In the genomic region with DNA sequence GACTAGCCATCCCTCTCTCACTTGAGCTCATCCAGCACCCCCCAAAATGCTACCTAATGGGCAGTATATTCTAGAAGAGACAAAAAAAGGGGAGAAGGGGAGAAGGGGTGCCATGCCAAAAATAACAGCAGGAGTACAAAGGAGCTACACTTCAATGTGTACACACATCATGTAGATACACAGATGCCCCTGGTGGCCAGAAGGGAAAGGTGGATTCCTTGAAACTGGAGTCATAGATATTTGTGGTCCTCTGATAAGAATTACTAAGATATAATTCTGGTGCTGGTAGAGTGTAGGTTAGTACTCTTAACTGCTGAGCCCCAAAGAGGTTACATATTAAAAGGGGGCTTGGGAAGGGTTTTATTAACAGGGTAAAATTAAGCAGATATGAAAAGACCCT, we compare ENCODE assay signal across 10 mouse cellular contexts. TPM values are rescaled to one million over a fixed set of nuclear protein-coding genes. Genes with fewer than 3 reads are reported as not detected.
DNase-seq lines count a peak whose midpoint lies in the region; ATAC-seq and TF ChIP-seq lines count a peak whose summit lies in the region.
"Had no signal": no experiment of that assay in that cellular context is flagged by ENCODE, and none has a peak within 500 bp of the region (broad histone marks: within the 10 kb centered on the region; RNA-seq: fewer than 3 reads in every experiment).

No protein-coding gene starts in this region.

- peaks cover 12% of the 10 kb centered on the region for H3K4me1 ChIP-seq in heart, postnatal 0 days (ENCODE audit: control insufficient read depth, insufficient read depth)
- H3K4me1 ChIP-seq in heart, embryonic 10.5 days: 0 out of 2 replicates have a peak, but pooled peaks cover under 1% of the 10 kb centered on the region
- H3K4me1 ChIP-seq in G1E (ENCODE audit: insufficient read depth, low read depth, low read length): peaks cover 36% of the 10 kb centered on the region
- peaks cover 5% of the 10 kb centered on the region in 2 experiments for H3K4me1 ChIP-seq in liver, embryonic 14.5 days (replicated peaks; ENCODE audit: control insufficient read depth in 2 of 2, insufficient read depth in 2 of 2, low read length in 1 of 2)

- ATAC-seq in heart, postnatal 0 days (ENCODE audit: insufficient read depth, low read depth): peak; percentile 79
- ATAC-seq in G1E (ENCODE audit: extremely low read depth, insufficient number of reproducible peaks, low FRiP score, poor library complexity, severe bottlenecking): peak; percentile 52
- peak; percentile 75 for ATAC-seq in liver, embryonic 14.5 days (ENCODE audit: insufficient read depth)
- ATAC-seq: inflammation-experienced regulatory T-cells, adult 6 months had no signal

- TF ChIP-seq CTCF in heart, postnatal 0 days (IDR thresholded peaks at IDR 0.05; ENCODE audit: low read depth): peak; percentile 53
- no peak for TF ChIP-seq CTCF in G1E (IDR thresholded peaks at IDR 0.05; ENCODE audit: low read depth, low read length)
- TF ChIP-seq CTCF in brain, embryonic 14.5 days (IDR thresholded peaks at IDR 0.05; ENCODE audit: borderline replicate concordance, extremely low read depth, insufficient read depth, insufficient read length): peak; percentile 21; the same call in 1 of the 2 replicates
- peak; percentile 55 for TF ChIP-seq CTCF in liver, embryonic 14.5 days (IDR thresholded peaks at IDR 0.05; ENCODE audit: low read depth)

- peak overlapping the region; percentile 61 for H3K27ac ChIP-seq in heart, postnatal 0 days (ENCODE audit: low read depth)
- no peak overlapping the region for H3K27ac ChIP-seq in heart, embryonic 10.5 days
- H3K27ac ChIP-seq in liver, embryonic 14.5 days: no peak overlapping the region

- no peak for TF ChIP-seq POLR2A in brain, embryonic 14.5 days (IDR thresholded peaks at IDR 0.05; ENCODE audit: borderline replicate concordance, extremely low read depth, insufficient read depth, insufficient read length, poor library complexity, severe bottlenecking)

- no peak overlapping the region for H3K9ac ChIP-seq in heart, postnatal 0 days (replicated peaks; ENCODE audit: low read depth, low read length)
- peak overlapping the region; percentile 18; the same call in 1 of the 2 replicates for H3K9ac ChIP-seq in liver, embryonic 14.5 days (replicated peaks)

- no peaks in the 10 kb centered on the region for H3K27me3 ChIP-seq in heart, postnatal 0 days (ENCODE audit: control insufficient read depth, insufficient read depth, low read length)
- H3K27me3 ChIP-seq in heart, embryonic 10.5 days (ENCODE audit: insufficient read depth, poor library complexity, severe bottlenecking): no peaks in the 10 kb centered on the region
- H3K27me3 ChIP-seq in G1E (ENCODE audit: insufficient read depth, low read length): no peaks in the 10 kb centered on the region
- H3K27me3 ChIP-seq in liver, embryonic 14.5 days (ENCODE audit: control insufficient read depth, insufficient read depth, low read length): no peaks in the 10 kb centered on the region

- no peak overlapping the region for H3K4me2 ChIP-seq in heart, postnatal 0 days (ENCODE audit: low read depth, low read length)
- H3K4me2 ChIP-seq in liver, embryonic 14.5 days (ENCODE audit: low read depth): no peak overlapping the region; the same call in 1 of the 2 replicates
- H3K4me2 ChIP-seq: midbrain, embryonic 11.5 days had no signal

- no peak overlapping the region for H3K4me3 ChIP-seq in heart, postnatal 0 days (ENCODE audit: low read depth, low read length)
- no peak overlapping the region for H3K4me3 ChIP-seq in heart, embryonic 10.5 days
- no peak overlapping the region for H3K4me3 ChIP-seq in G1E (ENCODE audit: low read depth, low read length)
- H3K4me3 ChIP-seq in liver, embryonic 14.5 days (ENCODE audit: insufficient read depth in 1 of 2, low read depth in 2 of 2, low read length in 2 of 2): no peak overlapping the region

- peak; percentile 51 for DNase-seq in heart, postnatal 0 days (ENCODE audit: low spot score)
- DNase-seq in heart, embryonic 10.5 days (ENCODE audit: low spot score): no peak
- no peak for DNase-seq in G1E (ENCODE audit: low spot score)
- DNase-seq in brain, embryonic 14.5 days (ENCODE audit: low read depth): no peak
- DNase-seq in liver, embryonic 14.5 days (ENCODE audit: low read depth in 3 of 3, low spot score in 3 of 3): peak in 1 of 3 experiments; percentile 41
- DNase-seq in gastrocnemius, adult 8-10 months (ENCODE audit: low spot score in 2 of 2): no peak
- no peak for DNase-seq in spleen, adult 18-20 months
- DNase-seq: thymus, postnatal 25 days had no signal

- TF ChIP-seq EP300 in heart, postnatal 0 days (IDR thresholded peaks at IDR 0.05; ENCODE audit: low read depth): no peak
- TF ChIP-seq EP300 in liver, embryonic 14.5 days (IDR thresholded peaks at IDR 0.05; ENCODE audit: low read depth): no peak

- no peaks in the 10 kb centered on the region for H3K9me3 ChIP-seq in heart, postnatal 0 days (replicated peaks; ENCODE audit: control insufficient read depth, low read length)
- no peaks in the 10 kb centered on the region for H3K9me3 ChIP-seq in heart, embryonic 10.5 days
- H3K9me3 ChIP-seq in G1E (replicated peaks): no peaks in the 10 kb centered on the region
- H3K9me3 ChIP-seq in liver, embryonic 14.5 days (ENCODE audit: control insufficient read depth, low read length): no peaks in the 10 kb centered on the region

- peaks cover 49% of the 10 kb centered on the region for H3K36me3 ChIP-seq in heart, postnatal 0 days (replicated peaks; ENCODE audit: control insufficient read depth, insufficient read depth, low read length)
- H3K36me3 ChIP-seq in heart, embryonic 10.5 days: peaks cover 74% of the 10 kb centered on the region
- H3K36me3 ChIP-seq in G1E (replicated peaks): peaks cover 60% of the 10 kb centered on the region
- peaks cover 54% of the 10 kb centered on the region for H3K36me3 ChIP-seq in liver, embryonic 14.5 days (replicated peaks; ENCODE audit: control insufficient read depth, insufficient read depth, low read depth)

RNA-seq across cellular contexts. Expression of a gene that starts 7.7 kb away (rescaled TPM):
- 81.1 and 152 TPM in 2 replicates for total RNA-seq in heart, postnatal 0 days (2014; rRNA removed; ENCODE audit: low replicate concordance)
- polyA plus RNA-seq in heart, postnatal 0 days (2015; fragmentation: Nextera tagmentation; extraction: Ambion mirVana): 55.7 and 63.0 TPM in 2 replicates
- polyA plus RNA-seq in heart, embryonic 10.5 days (2016; fragmentation: Nextera tagmentation; extraction: Ambion mirVana): 116 and 128 TPM in 2 replicates
- total RNA-seq in G1E (2014; fragmentation: Nextera tagmentation): 160 and 162 TPM in 2 replicates
- 181 and 187 TPM in 2 replicates for total RNA-seq in G1E (2017)
- 469 and 490 TPM in 2 replicates for polyA plus RNA-seq in G1E (2012)
- polyA plus RNA-seq in brain, embryonic 14.5 days (2012; rRNA removed): 56.8 and 85.3 TPM in 2 replicates
- 20.8 and 32.0 TPM in 2 replicates for polyA plus RNA-seq in liver, embryonic 14.5 days (2012; rRNA removed)
- polyA plus RNA-seq in liver, embryonic 14.5 days (2014; fragmentation: Nextera tagmentation; extraction: Ambion mirVana): 41.8 and 42.3 TPM in 2 replicates
- 100 to 1,000 TPM; 221 to 238 (median 225) TPM for total RNA-seq in gastrocnemius, adult 8-10 months (2022)

RNA-seq across cellular contexts. Expression of a gene that starts 52.9 kb away (rescaled TPM):
- 29.7 and 33.9 TPM in 2 replicates for total RNA-seq in heart, postnatal 0 days (2014; rRNA removed; ENCODE audit: low replicate concordance)
- polyA plus RNA-seq in heart, postnatal 0 days (2015; fragmentation: Nextera tagmentation; extraction: Ambion mirVana): 14.2 and 15.0 TPM in 2 replicates
- 56.6 and 62.6 TPM in 2 replicates for polyA plus RNA-seq in heart, embryonic 10.5 days (2016; fragmentation: Nextera tagmentation; extraction: Ambion mirVana)
- 449 and 472 TPM in 2 replicates for total RNA-seq in G1E (2014; fragmentation: Nextera tagmentation)
- total RNA-seq in G1E (2017): 273 and 298 TPM in 2 replicates
- 40.9 and 59.7 TPM in 2 replicates for polyA plus RNA-seq in G1E (2012)
- 32.9 and 35.1 TPM in 2 replicates for polyA plus RNA-seq in brain, embryonic 14.5 days (2012; rRNA removed)
- 25.9 and 43.3 TPM in 2 replicates for polyA plus RNA-seq in liver, embryonic 14.5 days (2012; rRNA removed)
- polyA plus RNA-seq in liver, embryonic 14.5 days (2014; fragmentation: Nextera tagmentation; extraction: Ambion mirVana): 36.4 and 42.5 TPM in 2 replicates
- total RNA-seq in gastrocnemius, adult 8-10 months (2022): 1 to 10 TPM; 5.1 to 8.1 (median 6.4) TPM

RNA-seq across cellular contexts. Expression of a gene that starts 53.0 kb away (rescaled TPM):
- not detected in 2 replicates for total RNA-seq in heart, postnatal 0 days (2014; rRNA removed; ENCODE audit: low replicate concordance)
- polyA plus RNA-seq in heart, postnatal 0 days (2015; fragmentation: Nextera tagmentation; extraction: Ambion mirVana): 1.3 and 1.4 TPM in 2 replicates
- 6.7 and 7.3 TPM in 2 replicates for polyA plus RNA-seq in heart, embryonic 10.5 days (2016; fragmentation: Nextera tagmentation; extraction: Ambion mirVana)
- 31.0 and 42.4 TPM in 2 replicates for total RNA-seq in G1E (2014; fragmentation: Nextera tagmentation)
- total RNA-seq in G1E (2017): 29.9 and 31.9 TPM in 2 replicates
- polyA plus RNA-seq in G1E (2012): 5.7 and 6.9 TPM in 2 replicates
- polyA plus RNA-seq in brain, embryonic 14.5 days (2012; rRNA removed): 0.22 and 0.47 TPM in 2 replicates
- 32.4 and 42.2 TPM in 2 replicates for polyA plus RNA-seq in liver, embryonic 14.5 days (2012; rRNA removed)
- 43.0 and 43.4 TPM in 2 replicates for polyA plus RNA-seq in liver, embryonic 14.5 days (2014; fragmentation: Nextera tagmentation; extraction: Ambion mirVana)
- under 1 TPM in 1 of 4 experiments, not detected in 3; 0.19 TPM for total RNA-seq in gastrocnemius, adult 8-10 months (2022)
- polyA plus RNA-seq: inflammation-experienced regulatory T-cells, adult 6 months had no signal
